Mouse (Mus musculus) lung, postnatal 4 days (tissue): ENCODE measurements around the gene Lefty1.
"Not testable (repeated sequence)": the region's sequence is repeated elsewhere in the genome, so short reads cannot be mapped to it uniquely, and the experiment has no call there.

ENCODE experiments used
- DNase-seq, 2 experiments: peaks; one replicate each; pipeline ENCODE4 v3.0.0; 2021

Lefty1 gene

DNA sequence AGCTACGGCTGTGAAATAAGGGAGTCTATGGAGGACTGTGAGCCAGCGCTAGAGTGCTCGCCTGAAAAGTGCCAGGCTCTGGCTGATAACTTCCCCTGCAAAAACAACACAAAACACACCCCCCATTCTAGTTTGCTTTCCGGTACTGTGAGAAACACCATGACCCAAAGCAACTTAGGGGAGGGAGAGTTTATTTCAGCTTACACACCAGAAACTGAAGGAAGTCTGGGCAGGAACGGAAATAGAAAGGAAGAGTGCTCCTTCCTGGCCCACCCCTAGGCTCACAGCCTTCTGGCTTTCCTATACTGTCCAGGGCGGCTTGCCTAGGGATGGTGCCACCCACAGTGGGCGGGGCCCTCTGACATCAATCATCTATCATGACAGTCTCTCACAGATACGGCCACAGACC, 22.2 kb downstream of the Lefty1 start:
- peak; percentile 67 to 76 for DNase-seq

DNA sequence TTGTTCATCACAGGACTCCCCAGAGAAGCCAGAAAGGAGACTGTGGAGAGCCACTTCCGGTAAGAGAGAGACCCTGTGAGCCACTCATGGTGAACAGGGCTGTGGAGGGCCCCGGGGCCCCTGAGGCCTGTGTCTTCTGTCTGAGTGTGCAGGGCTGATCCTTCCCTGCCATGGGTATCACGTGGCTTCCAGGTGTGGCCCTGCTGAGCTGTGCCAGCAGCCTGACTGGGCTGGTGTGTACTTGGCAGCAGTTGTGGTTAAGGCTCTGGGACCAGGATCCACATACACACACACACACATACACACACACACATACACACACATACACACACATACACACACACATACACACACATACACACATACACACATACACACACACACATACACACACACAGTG, 23.2 kb downstream of the Lefty1 start:
- no peak for DNase-seq

DNA sequence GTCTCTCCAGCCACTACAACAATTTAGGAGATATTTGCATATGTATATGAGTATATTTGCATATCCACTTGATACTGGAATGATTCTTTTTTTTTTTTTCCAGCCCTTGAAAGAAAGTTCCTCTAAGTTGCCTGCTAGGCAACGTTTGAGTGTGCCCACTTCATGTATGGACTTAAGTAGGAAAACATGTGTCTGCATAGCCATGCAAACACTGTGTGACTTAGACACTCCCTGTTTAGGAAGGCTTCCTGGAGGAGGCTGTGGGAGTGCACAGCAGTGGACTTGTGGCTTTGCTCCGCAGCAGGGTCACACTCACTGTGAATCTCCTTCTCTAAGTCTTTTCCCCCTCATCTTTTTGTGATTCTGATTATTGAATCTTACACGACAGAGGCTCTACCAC, 24.0 kb downstream of the Lefty1 start:
- no peak for DNase-seq

DNA sequence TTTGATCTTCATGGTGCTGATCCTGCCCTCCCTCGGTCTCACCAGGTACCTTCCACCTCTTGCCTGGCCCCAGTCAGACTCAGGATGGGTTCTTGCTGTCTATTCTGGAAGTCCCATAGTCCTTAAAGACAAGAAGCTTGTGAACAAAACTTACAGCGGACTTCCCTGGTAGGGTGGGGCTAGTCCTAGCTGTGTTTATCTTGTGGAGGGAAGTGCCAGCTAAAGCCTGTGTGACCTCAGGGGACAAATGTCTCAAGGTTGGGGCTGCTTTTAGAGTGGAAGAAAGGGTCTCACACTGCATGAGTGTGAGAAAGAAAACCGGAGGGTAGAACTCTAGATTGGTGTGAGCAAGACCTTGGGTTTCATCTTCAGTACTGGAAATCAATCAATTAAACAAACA, 31.0 kb downstream of the Lefty1 start:
- peak in 1 of 2 experiments; percentile 10 for DNase-seq

DNA sequence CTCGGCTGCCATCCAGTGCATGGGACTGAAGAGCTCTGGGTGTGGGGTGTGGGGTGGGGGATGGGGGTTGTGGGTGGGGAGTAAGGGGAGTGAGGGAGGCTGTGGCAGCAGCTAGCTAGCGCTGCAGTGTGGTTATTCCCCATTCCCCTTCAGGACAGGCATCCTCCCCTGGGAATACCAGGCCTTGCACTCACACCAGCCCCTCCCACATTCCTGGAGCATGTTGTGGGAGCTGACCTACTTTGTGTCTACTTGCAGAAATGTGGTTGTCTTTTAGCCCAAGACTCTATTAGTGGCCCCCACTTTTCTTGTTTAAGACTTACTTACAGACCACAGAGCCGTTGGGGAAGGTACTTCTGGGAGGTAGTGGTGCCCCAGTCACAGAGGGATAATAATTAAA, 31.7 kb downstream of the Lefty1 start:
- DNase-seq = peak; percentile 53 to 72

DNA sequence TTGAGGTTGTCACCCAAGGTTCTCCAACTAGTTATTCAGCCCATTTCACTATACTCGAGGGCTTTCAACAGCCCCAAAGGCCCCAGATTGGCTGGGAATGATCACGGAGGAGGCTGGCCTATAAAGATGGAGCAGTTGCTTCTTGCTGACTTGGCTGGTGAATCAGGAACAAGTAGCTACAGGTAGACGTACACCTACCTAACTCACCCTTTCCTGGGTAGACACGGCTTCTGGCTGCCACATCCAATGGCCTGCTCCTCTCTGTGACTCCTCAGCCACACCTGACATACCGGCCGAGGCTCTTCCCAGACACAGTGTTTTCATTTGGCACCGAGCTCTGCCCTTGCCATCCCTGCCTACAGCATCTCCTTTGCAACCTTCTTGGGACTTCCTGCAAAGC, 32.4 kb downstream of the Lefty1 start:
- DNase-seq = peak in 1 of 2 experiments; percentile 11

DNA sequence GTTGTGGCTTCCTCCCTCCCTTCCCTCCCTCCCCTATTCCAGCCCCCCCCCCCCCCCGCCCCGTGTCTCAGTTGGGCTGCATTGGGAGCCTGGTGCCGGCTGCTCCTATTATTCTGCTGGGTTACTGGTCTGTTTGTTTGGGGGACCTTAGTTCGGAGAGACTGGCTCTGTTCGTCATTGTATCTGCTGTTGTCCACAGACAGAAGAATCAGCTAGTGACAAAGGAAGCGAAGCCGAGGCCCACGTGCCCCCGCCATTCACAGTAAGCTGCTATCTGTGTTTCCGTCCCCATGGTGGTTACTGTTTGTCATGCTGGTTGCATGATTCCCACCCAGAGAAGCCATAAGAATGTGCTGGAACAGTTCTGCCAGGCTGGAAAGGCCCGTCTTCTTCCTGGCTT, 38.1 kb downstream of the Lefty1 start:
- DNase-seq = no peak

DNA sequence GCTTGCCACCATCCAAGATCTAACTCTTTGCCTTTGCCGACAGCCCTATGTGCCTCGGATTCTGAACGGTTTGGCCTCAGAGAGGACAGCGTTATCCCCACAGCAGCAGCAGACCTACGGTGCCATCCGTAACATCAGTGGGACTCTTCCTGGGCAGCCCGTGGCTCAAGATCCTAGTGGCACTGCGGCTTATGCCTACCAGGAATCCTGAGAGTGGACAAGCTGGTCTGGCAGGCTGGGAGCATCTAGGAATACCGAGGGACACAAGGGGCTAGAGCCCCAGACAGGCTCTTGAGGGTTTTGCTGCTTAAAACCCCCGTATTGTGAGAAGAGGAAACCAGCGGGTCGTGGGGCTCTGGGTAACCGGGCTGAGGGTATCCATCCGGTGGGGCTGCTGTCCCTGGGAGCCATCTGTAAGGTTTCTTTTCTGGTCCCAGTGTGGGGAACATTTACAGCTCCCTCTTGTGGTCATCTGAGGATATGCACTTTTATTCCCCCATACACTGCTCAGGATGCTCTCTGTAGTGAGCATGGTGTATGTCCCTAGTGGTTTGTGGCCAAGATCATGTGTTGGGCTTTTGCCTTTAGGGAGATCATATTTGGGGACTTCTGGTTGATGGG, 39.4 kb downstream of the Lefty1 start:
- peak in 1 of 2 experiments; percentile 55 for DNase-seq

DNA sequence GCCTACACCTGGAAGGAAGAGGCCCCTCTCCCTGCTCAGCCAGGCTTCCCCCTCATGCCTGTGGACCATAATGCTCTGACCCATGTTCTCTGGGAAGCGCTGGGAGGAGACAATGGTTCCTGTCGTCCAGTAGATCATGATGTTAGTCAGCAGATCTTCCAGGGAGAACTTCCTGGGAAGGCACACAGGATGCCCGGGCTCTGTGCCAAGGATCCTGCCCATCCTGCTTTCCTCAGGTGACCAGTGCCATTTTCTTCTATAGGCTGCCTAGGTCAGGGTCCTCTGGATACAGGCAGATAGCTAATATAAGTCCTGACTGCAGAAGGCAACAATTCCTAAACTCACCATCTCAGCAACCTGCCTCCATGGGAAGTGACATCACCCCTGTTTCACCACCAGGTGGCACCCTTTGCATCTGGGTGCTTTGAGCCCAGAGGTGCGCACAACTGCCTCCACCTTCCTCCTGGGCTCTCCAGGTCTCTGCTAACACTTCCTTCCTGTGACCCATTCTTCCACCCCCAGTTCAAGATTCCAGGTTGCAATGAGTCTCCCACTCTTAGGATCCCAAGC, 41.4 kb downstream of the Lefty1 start:
- peak in 1 of 2 experiments; percentile 57 for DNase-seq

DNA sequence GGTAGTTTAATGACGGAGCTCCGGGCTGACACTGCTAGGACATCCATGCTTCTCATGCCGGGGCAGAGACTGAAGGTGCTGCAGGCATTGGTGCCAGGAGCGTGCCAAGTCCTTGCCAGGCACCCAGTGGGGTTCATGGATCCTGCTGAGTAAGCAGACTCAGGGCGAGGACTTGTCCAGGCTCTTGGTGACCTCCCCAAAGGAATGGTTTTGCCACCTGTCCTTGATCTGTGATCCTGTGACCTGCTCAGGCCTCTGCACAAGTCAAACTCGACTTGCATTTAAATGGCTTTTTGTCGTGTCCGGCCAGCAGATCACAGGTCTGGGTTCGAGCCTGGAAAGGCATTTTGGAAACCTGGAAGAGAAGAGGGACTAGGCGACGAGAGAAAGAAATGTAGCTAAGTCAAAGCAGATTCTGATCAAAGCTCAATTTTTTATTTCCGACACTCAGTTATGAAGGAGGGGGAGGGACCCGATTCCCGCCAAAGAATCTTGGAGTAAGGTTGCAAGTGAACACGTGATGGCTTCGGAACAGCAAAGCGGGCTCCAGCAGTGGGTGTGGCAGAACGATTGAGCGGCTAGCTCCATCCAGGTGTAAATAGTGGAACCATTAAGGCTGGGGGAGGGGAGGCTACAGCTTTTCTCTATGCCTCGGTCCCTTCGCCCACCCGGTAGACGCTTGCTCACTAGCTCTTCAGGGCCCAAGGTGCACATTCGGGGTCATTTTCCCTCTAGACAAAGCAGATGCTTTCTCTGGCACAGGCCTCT, 44.8 kb downstream of the Lefty1 start:
- no peak for DNase-seq

DNA sequence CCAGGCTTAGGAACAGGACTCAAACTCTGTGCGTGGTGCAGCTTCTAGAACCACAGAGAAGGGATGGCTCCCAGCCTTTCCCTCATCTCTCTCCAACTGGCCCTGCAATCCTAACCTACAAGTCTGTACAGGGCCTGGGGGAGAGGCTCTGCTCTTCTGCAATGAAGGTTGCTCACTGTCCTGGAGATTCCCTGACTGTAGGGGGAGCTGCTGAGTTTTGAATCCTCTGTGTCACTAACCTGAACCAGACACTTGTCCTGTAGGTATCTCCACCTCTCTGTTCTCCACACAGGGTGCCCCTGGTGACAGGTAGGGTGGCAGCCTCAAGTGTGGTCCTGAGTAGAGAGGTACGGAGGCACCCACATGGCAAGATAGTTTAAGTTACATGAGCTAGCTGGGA, 45.6 kb downstream of the Lefty1 start:
- DNase-seq = no peak

DNA sequence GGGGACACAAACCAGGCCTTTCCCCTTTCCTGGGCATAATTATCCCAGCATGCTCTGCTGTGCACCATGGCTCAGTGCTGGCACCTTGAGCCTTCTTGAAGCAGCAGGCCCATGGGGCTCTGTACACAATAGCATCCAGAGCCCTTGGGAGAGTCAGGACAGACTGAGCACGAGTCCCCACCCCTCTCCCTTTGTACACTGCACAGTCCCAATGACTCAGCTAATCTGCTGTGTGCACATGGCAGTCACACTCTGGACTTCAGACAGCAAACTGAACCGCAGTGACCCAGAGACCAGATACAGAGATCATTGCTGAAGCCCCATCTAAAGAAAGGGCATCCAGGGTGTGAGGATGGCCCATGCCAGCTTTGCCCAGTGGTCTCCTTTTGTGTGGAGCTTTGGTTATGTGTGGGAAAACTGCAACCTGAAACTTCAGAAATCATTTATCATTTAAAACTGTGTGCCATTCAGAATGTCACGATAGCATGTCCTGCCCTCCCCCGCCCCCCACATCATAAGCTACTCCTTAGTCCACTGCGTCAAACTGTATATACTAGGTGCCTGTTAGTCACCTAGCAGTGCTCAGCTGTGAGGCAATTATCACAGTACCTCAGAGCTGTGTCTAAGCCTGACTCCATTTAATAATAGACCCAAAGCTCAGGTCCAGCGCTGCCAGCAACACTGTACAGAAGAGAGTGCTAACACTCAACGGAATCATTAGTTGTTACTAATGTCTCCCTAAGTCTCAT, 46.6 kb downstream of the Lefty1 start:
- not testable (repeated sequence) for DNase-seq

DNA sequence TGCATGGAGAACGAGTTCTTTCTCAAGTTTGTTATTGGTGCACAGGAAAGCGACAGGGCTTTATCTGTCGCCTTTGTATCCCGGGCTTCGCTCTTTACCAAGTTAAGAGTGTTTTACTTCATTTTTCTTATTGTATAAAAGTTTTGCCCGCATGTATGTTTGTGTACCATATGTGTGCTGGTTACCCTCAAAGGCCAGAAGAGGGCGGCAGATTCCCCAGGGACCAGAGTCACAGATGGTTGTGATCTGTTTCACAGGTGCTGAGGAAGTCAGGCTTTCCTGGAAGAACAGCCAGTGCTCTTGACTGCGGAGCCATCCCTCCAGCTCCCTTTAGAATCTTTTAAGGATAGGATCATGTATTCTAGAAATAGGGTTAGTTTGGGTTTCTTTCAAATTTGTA, 51.9 kb downstream of the Lefty1 start:
- DNase-seq = no peak

DNA sequence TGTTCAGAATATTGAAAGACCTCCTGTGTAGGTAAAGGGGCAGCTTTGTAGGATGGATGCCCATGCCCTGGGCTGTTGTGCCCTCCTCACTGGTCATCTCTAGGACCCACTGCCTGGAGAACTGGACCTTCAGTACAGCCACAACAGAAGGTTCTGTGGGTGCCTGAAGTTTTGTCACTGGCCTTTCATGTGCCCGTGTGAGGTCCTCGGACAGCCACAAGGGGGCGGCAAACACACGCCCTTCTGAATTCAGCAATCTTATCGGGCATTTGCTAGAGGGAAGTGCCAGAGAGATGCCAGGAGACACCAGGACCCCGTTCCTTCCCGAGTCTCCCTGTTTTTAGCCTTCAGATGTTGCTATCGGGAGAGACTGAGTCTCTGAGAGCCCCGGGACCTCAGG, 52.9 kb downstream of the Lefty1 start:
- DNase-seq = peak; percentile 67 to 82
